Mouse (Mus musculus) heart, embryonic 15.5 days (tissue): ENCODE data around the gene Kri1. TPM values are rescaled to one million over a fixed set of nuclear protein-coding genes. Genes with fewer than 3 reads are reported as not detected.

Experiments
- ATAC-seq: fragments of 200-750 bp; cut with Nextera tagmentation; replicated peaks from 2 replicates; pipeline ENCODE4 v1.8.0; 2017; ENCODE audit warnings: low read depth, moderate TSS enrichment; ENCODE audit not compliant: insufficient number of reproducible peaks, insufficient read depth, low FRiP score
- H3K27ac ChIP-seq: fragments of 300-500 bp; sonication (generic); 2 replicates; pipeline ENCODE4 v1.5.1; 2015; ENCODE audit warnings: mild to moderate bottlenecking, inconsistent platforms
- H3K27me3 ChIP-seq: fragments of 300-500 bp; sonication (generic); 2 replicates; pipeline ENCODE4 v1.6.1; 2015; ENCODE audit warnings: inconsistent platforms
- H3K36me3 ChIP-seq: fragments of 300-500 bp; sonication (generic); 2 replicates; pipeline ENCODE4 v1.6.1; 2015; ENCODE audit warnings: mild to moderate bottlenecking, inconsistent platforms
- H3K4me1 ChIP-seq: fragments of 300-500 bp; sonication (generic); replicated peaks from 2 replicates; pipeline ENCODE4 v1.6.1; 2015; ENCODE audit warnings: inconsistent platforms
- H3K4me2 ChIP-seq: fragments of 300-500 bp; sonication (generic); 2 replicates; pipeline ENCODE4 v1.6.1; 2015; ENCODE audit warnings: inconsistent platforms, mild to moderate bottlenecking, moderate library complexity
- H3K4me3 ChIP-seq: fragments of 300-500 bp; sonication (generic); 2 replicates; pipeline ENCODE4 v1.5.1; 2015; ENCODE audit warnings: mild to moderate bottlenecking, inconsistent platforms
- H3K9ac ChIP-seq: fragments of 300-500 bp; sonication (generic); 2 replicates; pipeline ENCODE4 v1.6.1; 2015; ENCODE audit warnings: mild to moderate bottlenecking, inconsistent platforms
- H3K9me3 ChIP-seq: fragments of 300-500 bp; sonication (generic); replicated peaks from 2 replicates; pipeline ENCODE4 v1.6.1; 2016; ENCODE audit warnings: inconsistent platforms
- WGBS: fragments of 180-500 bp; shearing (Covaris S2); methylation state at CpG from one replicate; pipeline ENCODE4 v1.1.7; 2015; ENCODE audit warnings: mixed read lengths; 5-methylcytosine and 5-hydroxymethylcytosine counted together
- polyA plus RNA-seq: library from polyadenylated mRNA; unstranded; fragments of >200 nt; fragmentation: Nextera tagmentation; extraction: Ambion mirVana; gene quantifications from 2 replicates; pipeline ENCODE4 v1.2.1, GENCODE M21; 2015

Gene Kri1
- polyA plus RNA-seq, 1 experiment from 2014 or later: 10.4 TPM

GRCm38 (mm10) chr9:21254690-21255089 is 33.1 kb downstream of the Kri1 start:
- H3K27me3 ChIP-seq: peaks cover 24% of the 10 kb centered on the region

GRCm38 (mm10) chr9:21251116-21251735 is 36.5 kb downstream of the Kri1 start:
- Histone ChIP-seq H3K4me2 (no peak overlapping the region), H3K4me3 (no peak overlapping the region), H3K27me3 (peaks cover 55% of the 10 kb centered on the region), H3K36me3 (no peaks in the 10 kb centered on the region), H3K9me3 (no peaks in the 10 kb centered on the region), H3K9ac (no peak overlapping the region), H3K27ac (no peak overlapping the region), H3K4me1 (peaks cover 9% of the 10 kb centered on the region)
- WGBS: 65% methylated on average over 13 of the region's 13 CpGs
- ATAC-seq: no peak

More at GRCm38 (mm10) chr9:21254690-21255089, 33.1 kb downstream of the Kri1 start:
- H3K4me2 ChIP-seq: no peak overlapping the region
- ATAC-seq: no peak
- H3K36me3 ChIP-seq: no peaks in the 10 kb centered on the region
- no peaks in the 10 kb centered on the region for H3K9me3 ChIP-seq
- no peak overlapping the region for H3K27ac ChIP-seq
- H3K4me3 ChIP-seq: no peak overlapping the region
- no peak overlapping the region for H3K9ac ChIP-seq
- peaks cover 2% of the 10 kb centered on the region; the same call in 1 of the 2 replicates for H3K4me1 ChIP-seq

GRCm38 (mm10) chr9:21250509-21250908 is 37.3 kb downstream of the Kri1 start:
- Histone ChIP-seq H3K9ac (no peak overlapping the region), H3K4me1 (peaks cover 9% of the 10 kb centered on the region), H3K27me3 (peaks cover 63% of the 10 kb centered on the region), H3K9me3 (no peaks in the 10 kb centered on the region), H3K4me2 (no peak overlapping the region), H3K27ac (no peak overlapping the region), H3K36me3 (no peaks in the 10 kb centered on the region), H3K4me3 (no peak overlapping the region)
- ATAC-seq: no peak
- WGBS: 68% methylated on average over 2 of the region's 2 CpGs

- Histone ChIP-seq H3K27ac (no peak overlapping the region), H3K9ac (no peak overlapping the region), H3K27me3 (peaks cover 69% of the 10 kb centered on the region), H3K4me3 (no peak overlapping the region), H3K4me1 (peaks cover 15% of the 10 kb centered on the region), H3K4me2 (no peak overlapping the region), H3K9me3 (no peaks in the 10 kb centered on the region), H3K36me3 (no peaks in the 10 kb centered on the region)
- WGBS: 24% methylated on average over 17 of the region's 17 CpGs
- ATAC-seq: no peak
Measured at GRCm38 (mm10) chr9:21249629-21250508, 37.9 kb downstream of the Kri1 start.

GRCm38 (mm10) chr9:21248326-21248725 is 39.4 kb downstream of the Kri1 start, which contains the start of gene S1pr5:
TSS of gene S1pr5 (minus strand) at chr9:21248443.
- no peaks in the 10 kb centered on the region for H3K9me3 ChIP-seq
- ATAC-seq: no peak
- WGBS: 2% methylated on average over 26 of the region's 30 CpGs
- peak within 1 kb of the TSS; percentile 42 for H3K4me3 ChIP-seq
- peak within 1 kb of the TSS; percentile 66 for H3K4me2 ChIP-seq
- H3K36me3 ChIP-seq: no peaks in the 10 kb centered on the region
- peak within 1 kb of the TSS; percentile 46 for H3K9ac ChIP-seq
- H3K27ac ChIP-seq: no peak within 1 kb of the TSS
- H3K4me1 ChIP-seq: peaks cover 26% of the 10 kb centered on the region
- H3K27me3 ChIP-seq: peaks cover 84% of the 10 kb centered on the region

- H3K4me2 ChIP-seq: no peak overlapping the region
- no peak overlapping the region for H3K4me3 ChIP-seq
- WGBS: 93% methylated on average over 1 of the region's 1 CpGs
- no peaks in the 10 kb centered on the region for H3K36me3 ChIP-seq
- peaks cover 26% of the 10 kb centered on the region for H3K4me1 ChIP-seq
- peaks cover 86% of the 10 kb centered on the region for H3K27me3 ChIP-seq
- no peak for ATAC-seq
- no peak overlapping the region for H3K27ac ChIP-seq
- no peak overlapping the region for H3K9ac ChIP-seq
- H3K9me3 ChIP-seq: no peaks in the 10 kb centered on the region
Measured at GRCm38 (mm10) chr9:21246342-21246741, 41.4 kb downstream of the Kri1 start.

- 3% methylated on average over 16 of the region's 16 CpGs for WGBS
- peak overlapping the region; percentile 89 for H3K4me2 ChIP-seq
- peak overlapping the region; percentile 42 for H3K9ac ChIP-seq
- peaks cover 29% of the 10 kb centered on the region for H3K4me1 ChIP-seq
- no peaks in the 10 kb centered on the region for H3K36me3 ChIP-seq
- H3K9me3 ChIP-seq: no peaks in the 10 kb centered on the region
- no peak overlapping the region for H3K27ac ChIP-seq
- peaks cover 74% of the 10 kb centered on the region for H3K27me3 ChIP-seq
- no peak for ATAC-seq
- H3K4me3 ChIP-seq: peak overlapping the region; percentile 52
Measured at GRCm38 (mm10) chr9:21245113-21245487, 42.7 kb downstream of the Kri1 start.

- ATAC-seq: peak; percentile 50
- Histone ChIP-seq H3K27me3 (peaks cover 69% of the 10 kb centered on the region), H3K4me2 (peak overlapping the region; percentile 89), H3K4me1 (peaks cover 26% of the 10 kb centered on the region), H3K4me3 (peak overlapping the region; percentile 52), H3K9ac (peak overlapping the region; percentile 42), H3K36me3 (no peaks in the 10 kb centered on the region), H3K9me3 (no peaks in the 10 kb centered on the region), H3K27ac (no peak overlapping the region)
- WGBS: under 1% methylated on average over 72 of the region's 72 CpGs
Measured at GRCm38 (mm10) chr9:21244428-21245112, 43.2 kb downstream of the Kri1 start.

- no peaks in the 10 kb centered on the region for H3K9me3 ChIP-seq
- peak overlapping the region; percentile 42 for H3K9ac ChIP-seq
- no peak for ATAC-seq
- H3K27ac ChIP-seq: no peak overlapping the region
- peak overlapping the region; percentile 52 for H3K4me3 ChIP-seq
- H3K36me3 ChIP-seq: no peaks in the 10 kb centered on the region
- WGBS: 6% methylated on average over 42 of the region's 42 CpGs
- peaks cover 62% of the 10 kb centered on the region for H3K27me3 ChIP-seq
- peaks cover 26% of the 10 kb centered on the region for H3K4me1 ChIP-seq
- peak overlapping the region; percentile 89 for H3K4me2 ChIP-seq
Measured at GRCm38 (mm10) chr9:21243826-21244427, 43.8 kb downstream of the Kri1 start.

GRCm38 (mm10) chr9:21241343-21241742 is 46.4 kb downstream of the Kri1 start:
- Histone ChIP-seq H3K4me3 (no peak overlapping the region), H3K4me2 (no peak overlapping the region), H3K9ac (no peak overlapping the region), H3K27me3 (peaks cover 40% of the 10 kb centered on the region), H3K36me3 (no peaks in the 10 kb centered on the region), H3K27ac (no peak overlapping the region), H3K9me3 (no peaks in the 10 kb centered on the region), H3K4me1 (peaks cover 35% of the 10 kb centered on the region)
- 9% methylated on average over 11 of the region's 11 CpGs for WGBS
- no peak for ATAC-seq

- Histone ChIP-seq H3K27ac (peak overlapping the region; percentile 98), H3K9ac (peak overlapping the region; percentile 100), H3K27me3 (peaks cover 21% of the 10 kb centered on the region), H3K4me1 (peaks cover 29% of the 10 kb centered on the region), H3K9me3 (no peaks in the 10 kb centered on the region), H3K4me3 (peak overlapping the region; percentile 97), H3K36me3 (peaks cover 15% of the 10 kb centered on the region), H3K4me2 (peak overlapping the region; percentile 83)
- ATAC-seq: no peak
- 44% methylated on average over 4 of the region's 4 CpGs for WGBS
Measured at GRCm38 (mm10) chr9:21239465-21239848, 48.3 kb downstream of the Kri1 start.
